Mouse (Mus musculus) frontal cortex, adult 2 months (tissue): ENCODE measurements around the gene Frmd4a. TPM values are rescaled to one million over a fixed set of nuclear protein-coding genes. Genes with fewer than 3 reads are reported as not detected.
A peak's percentile ranks its signal among the peaks of the same experiment; 100 is the strongest.

Experiments
- DNase-seq, 2 experiments: peaks; one replicate each; pipeline ENCODE4 v3.0.0; 2022; ENCODE audit warnings: low spot score in 1 of 2; ENCODE audit errors: extremely low spot score in 1 of 2
- polyA plus RNA-seq: library from polyadenylated mRNA; depleted of rRNA; stranded (reverse); fragments of >200 nt; gene quantifications from 2 replicates; pipeline ENCODE4 v1.2.3, GENCODE M21; 2012

Frmd4a gene
- polyA plus RNA-seq, 1 experiment: 39.5 TPM

- DNase-seq: peak in 1 of 2 experiments; percentile 38
Observed at GRCm38 (mm10) chr2:4472760-4473480, 455.4 kb downstream of the Frmd4a start.

GRCm38 (mm10) chr2:4473866-4474538 lies 456.5 kb downstream of the Frmd4a start:
- DNase-seq: peak in 1 of 2 experiments; percentile 58

GRCm38 (mm10) chr2:4474539-4474937 lies 457.0 kb downstream of the Frmd4a start:
- DNase-seq: no peak

- no peak for DNase-seq
Observed at GRCm38 (mm10) chr2:4475991-4476390, 458.5 kb downstream of the Frmd4a start.

- no peak for DNase-seq
Observed at GRCm38 (mm10) chr2:4476608-4477007, 459.1 kb downstream of the Frmd4a start.

GRCm38 (mm10) chr2:4477311-4477710 lies 459.8 kb downstream of the Frmd4a start:
- DNase-seq: no peak

GRCm38 (mm10) chr2:4480180-4480579 lies 462.7 kb downstream of the Frmd4a start:
- DNase-seq: no peak

- DNase-seq: no peak
Observed at GRCm38 (mm10) chr2:4481154-4481553, 463.6 kb downstream of the Frmd4a start.

GRCm38 (mm10) chr2:4486185-4486584 lies 468.7 kb downstream of the Frmd4a start:
- no peak for DNase-seq

GRCm38 (mm10) chr2:4487280-4487679 lies 469.8 kb downstream of the Frmd4a start:
- no peak for DNase-seq

GRCm38 (mm10) chr2:4490845-4491244 lies 473.3 kb downstream of the Frmd4a start:
- no peak for DNase-seq

- DNase-seq: peak; percentile 63 to 92
Observed at GRCm38 (mm10) chr2:4492485-4493481, 475.3 kb downstream of the Frmd4a start.

GRCm38 (mm10) chr2:4494478-4494877 lies 477.0 kb downstream of the Frmd4a start:
- no peak for DNase-seq

- DNase-seq: peak in 1 of 2 experiments; percentile 74
Observed at GRCm38 (mm10) chr2:4499257-4499656, 481.7 kb downstream of the Frmd4a start.

- DNase-seq: peak; percentile 46 to 77
Observed at GRCm38 (mm10) chr2:4499916-4500315, 482.4 kb downstream of the Frmd4a start.

GRCm38 (mm10) chr2:4501257-4502027 lies 483.9 kb downstream of the Frmd4a start:
- DNase-seq: peak in 1 of 2 experiments; percentile 41

GRCm38 (mm10) chr2:4504413-4504812 lies 486.9 kb downstream of the Frmd4a start:
- DNase-seq: peak in 1 of 2 experiments; percentile 76

- no peak for DNase-seq
Observed at GRCm38 (mm10) chr2:4505695-4506094, 488.2 kb downstream of the Frmd4a start.

GRCm38 (mm10) chr2:4506659-4507058 lies 489.1 kb downstream of the Frmd4a start:
- no peak for DNase-seq
